Mouse (Mus musculus): Measurements from ENCODE around the gene C530008M17Rik.

C530008M17Rik gene

GRCm38 (mm10) chr5:76665421-76665820 lies 9.1 kb downstream of the C530008M17Rik start:
- DNase-seq (ENCODE audit: low read depth): no peak

- DNase-seq (ENCODE audit: low read depth): no peak
These were observed 9.9 kb downstream of the C530008M17Rik start for GRCm38 (mm10) chr5:76666026-76666756.

- no peak for DNase-seq (ENCODE audit: low read depth)
These were observed 11.8 kb downstream of the C530008M17Rik start for GRCm38 (mm10) chr5:76668118-76668517.

- no peak for DNase-seq (ENCODE audit: low read depth)
These were observed 12.2 kb downstream of the C530008M17Rik start for GRCm38 (mm10) chr5:76668547-76668946.

GRCm38 (mm10) chr5:76670183-76670582 lies 13.9 kb downstream of the C530008M17Rik start:
- no peak for DNase-seq (ENCODE audit: low read depth)

- no peak for DNase-seq (ENCODE audit: low read depth)
These were observed 17.8 kb downstream of the C530008M17Rik start for GRCm38 (mm10) chr5:76674022-76674653.

- no peak for DNase-seq (ENCODE audit: low read depth)
These were observed 19.1 kb downstream of the C530008M17Rik start for GRCm38 (mm10) chr5:76675369-76675768.

- DNase-seq (ENCODE audit: low read depth): no peak
These were observed 24.6 kb downstream of the C530008M17Rik start for GRCm38 (mm10) chr5:76680959-76681358.

- no peak for DNase-seq (ENCODE audit: low read depth)
These were observed 25.8 kb downstream of the C530008M17Rik start for GRCm38 (mm10) chr5:76681895-76682656.

GRCm38 (mm10) chr5:76683455-76683854 lies 27.1 kb downstream of the C530008M17Rik start:
- no peak for DNase-seq (ENCODE audit: low read depth)

GRCm38 (mm10) chr5:76684658-76685605 lies 28.6 kb downstream of the C530008M17Rik start:
- DNase-seq (ENCODE audit: low read depth): no peak

GRCm38 (mm10) chr5:76687961-76688600 lies 31.8 kb downstream of the C530008M17Rik start:
- DNase-seq (ENCODE audit: low read depth): no peak

GRCm38 (mm10) chr5:76688643-76689042 lies 32.3 kb downstream of the C530008M17Rik start:
- DNase-seq (ENCODE audit: low read depth): no peak

GRCm38 (mm10) chr5:76690177-76690593 lies 33.9 kb downstream of the C530008M17Rik start:
- DNase-seq (ENCODE audit: low read depth): no peak

- DNase-seq (ENCODE audit: low read depth): no peak
These were observed 34.9 kb downstream of the C530008M17Rik start for GRCm38 (mm10) chr5:76691251-76691650.

- no peak for DNase-seq (ENCODE audit: low read depth)
These were observed 35.6 kb downstream of the C530008M17Rik start for GRCm38 (mm10) chr5:76691706-76692424.

GRCm38 (mm10) chr5:76697536-76697935 lies 41.2 kb downstream of the C530008M17Rik start:
- DNase-seq (ENCODE audit: low read depth): no peak

GRCm38 (mm10) chr5:76698187-76698586 lies 41.9 kb downstream of the C530008M17Rik start:
- DNase-seq (ENCODE audit: low read depth): no peak

GRCm38 (mm10) chr5:76701127-76701853 lies 45.0 kb downstream of the C530008M17Rik start:
- no peak for DNase-seq (ENCODE audit: low read depth)

- DNase-seq (ENCODE audit: low read depth): no peak
These were observed 45.8 kb downstream of the C530008M17Rik start for GRCm38 (mm10) chr5:76702104-76702503.
